ENCODE assay signal across 8 mouse cellular contexts in the genomic region with DNA sequence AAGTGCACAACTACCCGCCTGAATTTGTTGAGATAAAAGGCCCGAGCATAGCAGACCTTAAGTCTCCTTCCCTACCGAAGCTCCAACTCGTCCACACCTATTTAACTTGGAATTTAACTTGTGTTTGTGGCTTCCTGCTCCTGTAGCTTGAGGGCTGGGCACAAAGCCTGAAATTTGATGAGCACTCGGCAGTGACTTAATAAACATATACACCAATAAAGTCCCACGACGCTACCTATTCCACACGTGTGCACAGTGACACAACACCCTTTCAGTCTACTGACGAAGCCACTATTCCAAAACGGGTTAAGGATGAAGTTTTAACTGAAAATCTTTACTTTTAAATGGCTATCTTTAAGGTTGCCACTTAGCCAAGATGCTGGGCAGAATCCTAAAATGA. TPM values are rescaled to one million over a fixed set of nuclear protein-coding genes. Genes with fewer than 3 reads are reported as not detected.
DNase-seq lines count a peak whose midpoint lies in the region; ATAC-seq and TF ChIP-seq lines count a peak whose summit lies in the region.

No protein-coding gene starts in this region.

- peak overlapping the region; percentile 71 for H3K9ac ChIP-seq in embryonic facial prominence, embryonic 11.5 days (replicated peaks; ENCODE audit: low read length)
- peak overlapping the region; percentile 79 for H3K9ac ChIP-seq in intestine, embryonic 16.5 days (ENCODE audit: low read depth, low read length)
- H3K9ac ChIP-seq in neural tube, embryonic 13.5 days: peak overlapping the region; percentile 77

- H3K4me3 ChIP-seq in lung, adult 2 months (replicated peaks; ENCODE audit: extremely low read depth, low read depth, low read length): peak overlapping the region; percentile 75
- peak overlapping the region; percentile 63 for H3K4me3 ChIP-seq in embryonic facial prominence, embryonic 11.5 days (ENCODE audit: low read depth, low read length)
- peak overlapping the region; percentile 74 for H3K4me3 ChIP-seq in intestine, embryonic 16.5 days (ENCODE audit: low read length)
- H3K4me3 ChIP-seq in neural tube, embryonic 13.5 days: peak overlapping the region; percentile 73

- DNase-seq in lung, adult 2 months: no peak
- DNase-seq in lung, postnatal 4 days: no peak
- DNase-seq in embryonic facial prominence, embryonic 11.5 days (ENCODE audit: low spot score): no peak
- no peak for DNase-seq in cerebellum, adult 9-11 months
- no peak for DNase-seq in embryo, embryonic 9.5 days (ENCODE audit: extremely low spot score)
- DNase-seq in right cerebral cortex, adult 2 months (ENCODE audit: low spot score in 2 of 2): no peak

- no peak for ATAC-seq in embryonic facial prominence, embryonic 11.5 days (replicated peaks; ENCODE audit: insufficient number of reproducible peaks, low FRiP score, low TSS enrichment, low read depth)
- no peak for ATAC-seq in intestine, embryonic 16.5 days
- no peak for ATAC-seq in neural tube, embryonic 13.5 days (ENCODE audit: low read depth)

- no peaks in the 10 kb centered on the region for H3K27me3 ChIP-seq in embryonic facial prominence, embryonic 11.5 days (ENCODE audit: control insufficient read depth, insufficient read depth, low read length)
- H3K27me3 ChIP-seq in intestine, embryonic 16.5 days (replicated peaks; ENCODE audit: control insufficient read depth, insufficient read depth, low read length): no peaks in the 10 kb centered on the region
- no peaks in the 10 kb centered on the region for H3K27me3 ChIP-seq in neural tube, embryonic 13.5 days

- no peaks in the 10 kb centered on the region for H3K9me3 ChIP-seq in embryonic facial prominence, embryonic 11.5 days (replicated peaks; ENCODE audit: control insufficient read depth, low read length)
- H3K9me3 ChIP-seq in intestine, embryonic 16.5 days (ENCODE audit: control insufficient read depth, low read length): no peaks in the 10 kb centered on the region
- H3K9me3 ChIP-seq in neural tube, embryonic 13.5 days: no peaks in the 10 kb centered on the region

- peak overlapping the region; percentile 72 for H3K4me2 ChIP-seq in embryonic facial prominence, embryonic 11.5 days (ENCODE audit: low read depth, low read length)
- peak overlapping the region; percentile 87 for H3K4me2 ChIP-seq in intestine, embryonic 16.5 days (ENCODE audit: low read depth, low read length)
- H3K4me2 ChIP-seq in neural tube, embryonic 13.5 days: peak overlapping the region; percentile 91

- H3K27ac ChIP-seq in embryonic facial prominence, embryonic 11.5 days (replicated peaks; ENCODE audit: low read depth, low read length): no peak overlapping the region
- H3K27ac ChIP-seq in intestine, embryonic 16.5 days (ENCODE audit: low read length): peak overlapping the region; percentile 43; the same call in 1 of the 2 replicates
- no peak overlapping the region; the same call in 1 of the 2 replicates for H3K27ac ChIP-seq in neural tube, embryonic 13.5 days (replicated peaks)

- H3K36me3 ChIP-seq in embryonic facial prominence, embryonic 11.5 days (replicated peaks; ENCODE audit: control insufficient read depth, insufficient read depth, low read depth, low read length): no peaks in the 10 kb centered on the region; the same call in 1 of the 2 replicates
- H3K36me3 ChIP-seq in intestine, embryonic 16.5 days (ENCODE audit: control insufficient read depth, insufficient read depth, low read length): peaks cover 8% of the 10 kb centered on the region; the same call in 1 of the 2 replicates
- H3K36me3 ChIP-seq in neural tube, embryonic 13.5 days: peaks cover 38% of the 10 kb centered on the region

- TF ChIP-seq CTCF in lung, adult 2 months (IDR thresholded peaks at IDR 0.05; ENCODE audit: insufficient read depth, low read length): no peak

- WGBS in lung, adult 2 months: 2% methylated on average over 10 of the region's 10 CpGs
- 10% methylated on average over 10 of the region's 10 CpGs for WGBS in embryonic facial prominence, embryonic 11.5 days
- 3% methylated on average over 10 of the region's 10 CpGs for WGBS in intestine, embryonic 16.5 days
- WGBS in neural tube, embryonic 13.5 days: 20% methylated on average over 10 of the region's 10 CpGs

- no peak for TF ChIP-seq POLR2A in lung, adult 2 months (IDR thresholded peaks at IDR 0.05; ENCODE audit: borderline replicate concordance, extremely low read depth, low read depth, low read length)

- H3K4me1 ChIP-seq in lung, adult 2 months (ENCODE audit: control insufficient read depth, insufficient read depth, low read length): peaks cover 9% of the 10 kb centered on the region; the same call in 1 of the 2 replicates
- no peaks in the 10 kb centered on the region for H3K4me1 ChIP-seq in embryonic facial prominence, embryonic 11.5 days (ENCODE audit: control insufficient read depth, insufficient read depth, low read length)
- peaks cover 3% of the 10 kb centered on the region; the same call in 1 of the 2 replicates for H3K4me1 ChIP-seq in intestine, embryonic 16.5 days (ENCODE audit: control insufficient read depth, insufficient read depth, low read length)
- H3K4me1 ChIP-seq in neural tube, embryonic 13.5 days (replicated peaks): peaks cover 19% of the 10 kb centered on the region

RNA-seq across cellular contexts. Expression of a gene that starts 0.7 kb away (rescaled TPM):
- 3.9 and 6.2 TPM in 2 replicates for polyA plus RNA-seq in lung, adult 2 months (2012; rRNA removed)
- polyA plus RNA-seq in embryonic facial prominence, embryonic 11.5 days (2014; fragmentation: Nextera tagmentation; extraction: Ambion mirVana): 13.7 and 14.6 TPM in 2 replicates
- 17.8 and 18.5 TPM in 2 replicates for polyA plus RNA-seq in intestine, embryonic 16.5 days (2015; fragmentation: Nextera tagmentation; extraction: Ambion mirVana)
- polyA plus RNA-seq in neural tube, embryonic 13.5 days (2015; fragmentation: Nextera tagmentation; extraction: Ambion mirVana): 17.1 and 17.2 TPM in 2 replicates

RNA-seq across cellular contexts. Expression of a gene that starts 22.7 kb away (rescaled TPM):
- 10.8 and 13.7 TPM in 2 replicates for polyA plus RNA-seq in lung, adult 2 months (2012; rRNA removed)
- 73.0 and 82.1 TPM in 2 replicates for polyA plus RNA-seq in embryonic facial prominence, embryonic 11.5 days (2014; fragmentation: Nextera tagmentation; extraction: Ambion mirVana)
- polyA plus RNA-seq in intestine, embryonic 16.5 days (2015; fragmentation: Nextera tagmentation; extraction: Ambion mirVana): 43.5 and 46.4 TPM in 2 replicates
- polyA plus RNA-seq in neural tube, embryonic 13.5 days (2015; fragmentation: Nextera tagmentation; extraction: Ambion mirVana): 80.2 and 80.4 TPM in 2 replicates
